Mouse (Mus musculus): Measurements from ENCODE around the gene Znrf2.

GRCm38 (mm10) chr6:54781881-54782280 lies 34.8 kb upstream of the Znrf2 start:
- TF ChIP-seq GATA1 (IDR thresholded peaks at IDR 0.05; ENCODE audit: low read length) = no peak
- no peak for TF ChIP-seq TAL1 (IDR thresholded peaks at IDR 0.05; ENCODE audit: low read length)
